7 mouse cellular contexts compared by ENCODE assay signal in genomic region chr16:78156138-78156875, GRCm38 (mm10).
DNase-seq lines count a peak whose midpoint lies in the region; ATAC-seq and TF ChIP-seq lines count a peak whose summit lies in the region.

No protein-coding gene starts in this region.

- no peaks in the 10 kb centered on the region for H3K36me3 ChIP-seq in forebrain, embryonic 12.5 days (replicated peaks)
- H3K36me3 ChIP-seq in hindbrain, embryonic 13.5 days: no peaks in the 10 kb centered on the region

- DNase-seq in Muller cell, postnatal 12 days (ENCODE audit: inconsistent ontology term): peak; percentile 74
- peak; percentile 97 for DNase-seq in brain, embryonic 14.5 days (ENCODE audit: low read depth)
- DNase-seq in left cerebral cortex, adult 9 months (ENCODE audit: low spot score in 2 of 2): peak; percentile 23 to 63
- peak; percentile 20 for DNase-seq in ovary, postnatal 36 days (ENCODE audit: low spot score)
- DNase-seq in spleen, adult 18-20 months: no peak

- 27% methylated on average over 7 of the region's 7 CpGs for WGBS in forebrain, embryonic 12.5 days
- WGBS in hindbrain, embryonic 13.5 days: 18% methylated on average over 7 of the region's 7 CpGs

- peak; percentile 47; the same call in 1 of the 2 replicates for TF ChIP-seq CTCF in brain, embryonic 14.5 days (IDR thresholded peaks at IDR 0.05; ENCODE audit: borderline replicate concordance, extremely low read depth, insufficient read depth, insufficient read length)

- no peaks in the 10 kb centered on the region for H3K9me3 ChIP-seq in forebrain, embryonic 12.5 days
- H3K9me3 ChIP-seq in hindbrain, embryonic 13.5 days: no peaks in the 10 kb centered on the region

- peak; percentile 94 for ATAC-seq in forebrain, embryonic 12.5 days (ENCODE audit: low FRiP score)
- ATAC-seq in hindbrain, embryonic 13.5 days (ENCODE audit: low FRiP score): peak; percentile 96

- no peaks in the 10 kb centered on the region for H3K27me3 ChIP-seq in forebrain, embryonic 12.5 days
- no peaks in the 10 kb centered on the region for H3K27me3 ChIP-seq in hindbrain, embryonic 13.5 days

- peaks cover 9% of the 10 kb centered on the region for H3K4me1 ChIP-seq in forebrain, embryonic 12.5 days
- H3K4me1 ChIP-seq in hindbrain, embryonic 13.5 days (replicated peaks): peaks cover 4% of the 10 kb centered on the region

- H3K4me2 ChIP-seq in forebrain, embryonic 12.5 days: peak overlapping the region; percentile 22; the same call in 1 of the 2 replicates
- H3K4me2 ChIP-seq in hindbrain, embryonic 13.5 days: 0 out of 2 replicates have a peak overlapping the region, but pooled peaks have one; percentile 6

- no peak overlapping the region for H3K9ac ChIP-seq in forebrain, embryonic 12.5 days
- H3K9ac ChIP-seq in hindbrain, embryonic 13.5 days: no peak overlapping the region

- H3K4me3 ChIP-seq in forebrain, embryonic 12.5 days (replicated peaks): no peak overlapping the region
- no peak overlapping the region for H3K4me3 ChIP-seq in hindbrain, embryonic 13.5 days

- TF ChIP-seq POLR2A in brain, embryonic 14.5 days (IDR thresholded peaks at IDR 0.05; ENCODE audit: borderline replicate concordance, extremely low read depth, insufficient read depth, insufficient read length, poor library complexity, severe bottlenecking): no peak

- H3K27ac ChIP-seq in forebrain, embryonic 12.5 days: no peak overlapping the region
- H3K27ac ChIP-seq in hindbrain, embryonic 13.5 days: peak overlapping the region; percentile 66

Comparison
In these comparisons a context has a peak if more than half of its experiments do, and no peak if none do; other contexts are left out.
1. DNase-seq: peak in Muller cell, postnatal 12 days (single experiment), brain, embryonic 14.5 days (single experiment), left cerebral cortex, adult 9 months (2 of 2) and ovary, postnatal 36 days (single experiment); none in spleen, adult 18-20 months (0 of 2).